Mouse (Mus musculus) regulatory T cell (primary cell): ENCODE results near the gene Dctd.

ENCODE experiments used
- in situ Hi-C: fragments of 300-600 bp; cut with MboI, MseI; formaldehyde crosslinking; loops from one replicate; pipeline ENCODE4 v1.15.1; 2025; ENCODE audit warnings: high pct_unique_total_duplicates

Gene Dctd

DNA sequence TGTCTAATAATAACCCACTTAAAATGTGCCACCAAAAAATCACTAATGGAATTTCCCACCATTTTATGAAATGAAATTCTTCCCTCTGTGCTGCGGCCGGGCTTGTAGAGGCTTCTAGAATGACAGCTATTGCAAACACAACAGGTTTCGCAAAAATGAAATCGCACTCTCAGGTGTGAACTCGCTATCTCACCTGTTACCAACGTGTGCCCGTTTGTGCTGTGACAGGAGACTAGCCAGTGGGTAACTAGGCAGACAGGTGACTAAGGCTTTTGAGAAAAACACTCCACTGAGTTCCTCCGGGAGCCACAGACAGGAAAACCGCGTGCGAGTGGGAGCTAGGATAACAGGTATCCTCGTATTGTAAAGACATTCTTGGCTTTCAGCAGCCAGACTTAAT is at the start of gene Dctd:
TSS of gene Dctd (plus strand) at position 301 of the 400 bp plus-strand sequence.
- in situ Hi-C loops = no loop called here

DNA sequence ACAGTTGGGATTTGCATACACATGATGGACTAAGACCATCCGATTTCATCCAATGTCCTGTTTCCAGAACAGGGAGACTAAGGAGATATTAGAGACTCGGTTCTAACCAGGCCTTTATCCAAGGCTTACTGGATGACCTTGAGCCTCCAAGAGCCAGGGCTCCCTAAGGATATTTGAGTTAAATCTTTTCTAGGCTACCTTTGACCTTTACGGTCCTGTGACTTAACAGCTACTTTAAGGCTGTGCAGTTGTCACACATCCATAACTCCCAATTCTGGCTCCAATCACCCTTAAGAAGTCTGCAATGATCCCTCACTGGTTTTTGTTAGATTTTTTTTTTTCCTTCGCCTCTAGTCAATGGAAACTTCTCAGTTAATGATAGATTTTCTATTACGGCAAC is 45.3 kb upstream of the Dctd start:
- in situ Hi-C loops = loop anchor here (25.0 kb wide), 1 partner anchor 1284 kb away; no protein-coding TSS in a partner anchor

DNA sequence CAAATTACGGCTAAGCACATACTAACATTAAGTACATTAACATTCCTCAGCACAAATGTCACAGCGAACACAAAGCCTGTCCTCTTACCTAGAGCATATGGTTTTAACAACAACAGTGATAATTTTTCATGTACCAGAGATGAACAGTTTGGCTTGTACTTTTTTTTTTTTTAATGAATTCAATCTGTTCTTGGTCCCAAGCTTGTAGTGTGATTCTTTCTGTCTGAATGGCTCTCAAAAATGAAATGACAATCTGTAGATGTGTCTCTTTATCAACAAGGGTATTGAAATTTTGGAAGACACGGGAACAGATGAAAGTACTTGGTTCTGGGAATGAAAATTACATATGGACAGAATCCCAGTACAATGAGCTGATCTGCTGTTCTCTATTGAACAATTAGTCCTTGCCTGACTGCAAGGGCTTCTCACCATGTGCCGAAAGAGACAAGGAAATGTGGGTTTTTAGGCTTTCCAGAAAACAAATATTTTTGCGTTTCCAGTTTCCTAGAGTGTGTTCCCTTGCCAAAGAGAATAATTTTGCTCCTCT is 35.3 kb upstream of the Dctd start:
- in situ Hi-C loops = loop anchor here (25.0 kb wide), 1 partner anchor 1274 kb away; no protein-coding TSS in a partner anchor

DNA sequence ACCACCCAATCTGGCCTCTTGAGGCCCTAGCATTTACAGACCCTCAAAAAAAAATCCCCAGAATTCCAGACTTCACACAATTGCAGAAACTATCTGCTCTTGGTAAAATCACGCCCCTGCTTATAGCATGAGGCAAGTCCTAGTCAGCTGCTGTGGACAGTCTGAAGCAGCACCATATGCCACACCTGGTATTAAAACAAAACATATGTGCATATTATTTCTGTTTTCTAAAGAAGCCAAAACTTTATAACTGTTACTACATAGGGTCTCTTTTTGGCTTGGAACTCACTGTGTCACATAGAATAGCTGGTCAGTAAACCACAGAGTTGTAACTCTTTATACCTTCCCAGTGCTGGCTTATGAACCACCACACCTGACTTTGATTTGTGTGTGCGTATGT is 24.7 kb upstream of the Dctd start:
- in situ Hi-C loops = loop anchor here (25.0 kb wide), 1 partner anchor 1263 kb away; no protein-coding TSS in a partner anchor

DNA sequence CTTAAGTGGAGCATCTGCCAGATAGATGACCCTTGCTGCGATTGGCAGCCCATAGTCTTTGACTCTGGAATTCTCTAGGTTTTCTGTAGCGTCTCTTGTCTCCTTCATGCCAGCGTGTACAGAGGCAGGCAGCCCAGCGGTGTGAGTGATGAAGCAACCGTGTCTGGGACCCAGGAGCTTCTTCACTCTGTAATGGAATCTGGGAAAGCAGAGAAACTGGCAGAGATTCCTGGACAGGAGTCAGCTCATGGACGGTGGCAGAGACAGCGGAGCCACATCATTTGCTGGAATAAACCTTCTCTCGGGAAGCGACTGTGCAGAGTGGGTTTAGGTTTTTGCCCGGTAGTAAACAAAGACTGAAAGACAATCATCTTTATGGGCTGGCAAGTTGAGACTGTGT is 16.5 kb upstream of the Dctd start:
- in situ Hi-C loops = no loop called here

DNA sequence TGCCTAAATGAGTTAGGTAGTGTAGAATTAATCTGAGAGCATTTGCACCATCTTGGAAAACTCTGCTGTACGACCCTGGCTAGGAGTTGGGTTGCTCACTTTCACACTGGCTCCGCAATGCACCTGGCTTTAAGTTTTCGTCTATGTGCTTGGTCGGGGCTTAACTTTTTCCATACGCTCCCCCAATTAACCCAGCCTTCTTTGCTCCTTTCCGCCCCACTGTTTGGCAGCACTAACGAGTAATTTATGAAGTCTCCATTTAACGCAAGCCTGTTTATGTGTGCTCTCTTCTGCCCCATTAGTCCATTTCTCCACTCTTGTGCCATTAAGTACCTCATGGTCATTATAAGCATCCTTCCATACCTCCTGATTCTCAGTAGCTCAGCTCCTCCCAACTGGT is 8.2 kb upstream of the Dctd start:
- in situ Hi-C loops = no loop called here

DNA sequence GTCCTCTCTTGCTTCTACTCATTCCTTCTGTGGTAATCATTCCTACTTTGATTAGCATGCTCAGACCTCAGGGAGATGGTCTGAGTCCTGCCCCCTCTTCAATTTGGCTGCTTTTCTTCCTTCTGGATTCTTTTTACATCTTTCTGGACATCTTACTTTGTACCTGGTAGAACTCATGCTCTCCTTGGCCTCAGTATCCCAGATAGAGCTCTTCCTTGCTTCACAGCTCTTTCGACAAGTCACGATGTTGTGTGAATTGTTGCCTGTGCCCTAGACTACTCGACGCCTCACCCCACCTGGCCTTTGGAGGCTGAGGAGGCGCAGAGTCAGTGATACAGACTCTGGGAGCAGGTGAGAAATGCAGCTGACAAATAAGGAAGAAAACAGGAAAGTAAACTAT is 3.5 kb upstream of the Dctd start:
- in situ Hi-C loops = no loop called here

DNA sequence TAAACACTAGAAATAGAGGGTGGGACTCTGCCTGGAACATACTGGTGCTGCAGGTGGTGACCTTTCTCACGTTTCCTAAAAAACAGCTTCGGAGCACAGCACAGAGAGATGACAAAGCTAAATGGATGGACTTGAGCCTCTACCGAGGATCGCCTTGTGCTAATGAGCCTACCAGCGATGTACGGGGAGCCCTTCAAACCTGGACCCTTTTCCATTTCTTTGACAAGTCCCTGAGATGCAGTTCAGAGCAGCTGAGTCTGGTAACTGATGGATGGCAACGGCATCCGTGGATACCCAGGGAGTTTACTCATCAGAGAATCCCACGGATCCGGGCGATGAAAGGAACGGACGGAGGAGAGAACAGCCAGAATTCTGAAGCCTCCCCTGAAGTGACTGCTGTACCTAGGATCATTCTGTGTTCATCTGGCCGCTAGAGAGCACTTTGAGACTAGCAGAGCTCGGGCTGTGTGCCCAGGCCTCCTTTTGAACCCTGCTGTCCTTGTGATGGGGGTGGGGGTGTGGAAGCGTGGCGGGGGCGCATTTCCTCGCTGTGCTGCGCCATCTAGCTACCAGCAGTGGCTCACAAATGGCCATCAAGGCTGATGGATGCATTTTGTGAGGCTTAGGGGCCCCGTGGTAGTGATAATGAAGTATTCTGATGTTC is 1.6 kb upstream of the Dctd start:
- in situ Hi-C loops = no loop called here

DNA sequence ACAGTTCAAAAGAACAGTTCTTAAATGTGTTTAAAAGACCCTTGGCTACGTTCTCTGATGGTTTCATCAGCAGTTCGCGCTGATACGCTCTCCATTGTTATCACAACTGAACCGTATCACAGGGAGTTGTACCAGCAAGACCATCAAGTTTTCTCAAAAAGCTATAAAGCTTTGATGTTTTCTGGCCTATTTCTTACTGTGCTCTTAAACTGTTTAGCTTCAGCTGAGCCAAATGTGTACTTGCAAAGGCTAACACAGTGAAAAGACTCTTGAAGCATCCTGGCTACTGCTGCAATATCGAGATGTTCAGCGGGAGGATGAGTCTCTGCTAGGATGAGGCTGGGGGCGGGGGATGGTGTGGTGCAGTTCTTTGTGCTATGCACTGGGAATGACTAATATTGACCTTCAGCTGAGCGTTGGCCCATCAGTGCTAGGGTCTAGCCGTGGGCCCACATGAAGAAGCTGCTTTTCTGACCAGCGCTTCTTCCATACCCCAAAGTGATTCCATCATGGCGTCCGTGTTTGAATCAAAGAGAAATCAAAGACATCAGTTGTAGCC is 732 bp upstream of the Dctd start:
- in situ Hi-C loops = no loop called here

DNA sequence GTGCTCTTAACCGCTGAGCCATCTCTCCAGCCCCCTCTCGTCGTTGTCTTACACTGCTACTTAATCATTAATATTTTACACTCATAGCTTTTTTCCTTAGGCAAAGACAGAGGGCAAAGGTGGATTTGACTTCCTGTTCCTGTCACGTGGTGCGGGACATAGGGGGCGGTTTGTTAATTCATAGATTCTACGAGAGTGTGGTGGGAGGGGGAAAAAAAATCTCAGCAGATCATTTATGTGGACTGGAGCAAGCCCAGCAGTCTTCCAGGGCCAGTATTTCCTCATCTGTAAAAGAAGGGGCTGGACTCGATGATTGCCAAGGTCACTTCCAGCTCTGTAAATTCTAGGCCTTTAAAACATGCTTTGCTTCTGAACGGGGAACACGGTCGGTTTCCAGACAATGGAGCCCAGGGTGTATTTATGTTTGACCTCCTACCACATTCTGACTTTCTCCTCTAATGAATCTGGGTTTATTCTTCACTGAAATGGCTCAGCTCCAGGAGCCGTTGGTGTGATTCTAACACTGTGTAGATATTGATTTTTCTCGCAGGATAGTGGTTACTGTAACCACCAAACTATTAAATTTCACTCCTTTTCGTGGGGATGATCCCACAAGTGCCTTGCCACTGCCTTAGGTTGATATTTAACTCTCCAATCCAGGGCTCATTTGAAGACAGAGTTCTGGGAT is 1.4 kb downstream of the Dctd start:
- in situ Hi-C loops = no loop called here

DNA sequence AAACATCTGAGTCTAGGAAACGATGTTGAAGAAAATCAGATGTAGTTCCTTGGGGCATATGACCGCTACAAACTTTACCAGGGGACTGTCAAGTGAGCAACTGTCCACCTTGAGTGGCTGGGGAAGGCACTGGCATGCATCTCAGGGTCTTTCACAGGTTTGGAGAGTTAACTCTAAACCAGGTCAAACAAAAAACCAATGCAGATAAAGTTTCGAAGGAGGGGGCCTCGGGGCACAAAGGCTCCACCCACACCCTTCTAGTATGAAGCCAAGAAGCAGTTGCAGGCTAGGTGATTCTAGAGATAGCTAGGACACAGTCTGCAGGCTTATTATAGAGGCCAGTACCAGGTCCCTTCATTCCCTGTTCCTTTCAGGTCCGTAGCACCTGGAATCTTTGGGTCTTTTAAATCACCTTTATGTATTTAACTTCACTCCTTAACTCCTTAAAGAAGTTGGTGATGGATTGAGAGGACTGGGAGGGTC is 10.5 kb downstream of the Dctd start:
- in situ Hi-C loops = no loop called here

DNA sequence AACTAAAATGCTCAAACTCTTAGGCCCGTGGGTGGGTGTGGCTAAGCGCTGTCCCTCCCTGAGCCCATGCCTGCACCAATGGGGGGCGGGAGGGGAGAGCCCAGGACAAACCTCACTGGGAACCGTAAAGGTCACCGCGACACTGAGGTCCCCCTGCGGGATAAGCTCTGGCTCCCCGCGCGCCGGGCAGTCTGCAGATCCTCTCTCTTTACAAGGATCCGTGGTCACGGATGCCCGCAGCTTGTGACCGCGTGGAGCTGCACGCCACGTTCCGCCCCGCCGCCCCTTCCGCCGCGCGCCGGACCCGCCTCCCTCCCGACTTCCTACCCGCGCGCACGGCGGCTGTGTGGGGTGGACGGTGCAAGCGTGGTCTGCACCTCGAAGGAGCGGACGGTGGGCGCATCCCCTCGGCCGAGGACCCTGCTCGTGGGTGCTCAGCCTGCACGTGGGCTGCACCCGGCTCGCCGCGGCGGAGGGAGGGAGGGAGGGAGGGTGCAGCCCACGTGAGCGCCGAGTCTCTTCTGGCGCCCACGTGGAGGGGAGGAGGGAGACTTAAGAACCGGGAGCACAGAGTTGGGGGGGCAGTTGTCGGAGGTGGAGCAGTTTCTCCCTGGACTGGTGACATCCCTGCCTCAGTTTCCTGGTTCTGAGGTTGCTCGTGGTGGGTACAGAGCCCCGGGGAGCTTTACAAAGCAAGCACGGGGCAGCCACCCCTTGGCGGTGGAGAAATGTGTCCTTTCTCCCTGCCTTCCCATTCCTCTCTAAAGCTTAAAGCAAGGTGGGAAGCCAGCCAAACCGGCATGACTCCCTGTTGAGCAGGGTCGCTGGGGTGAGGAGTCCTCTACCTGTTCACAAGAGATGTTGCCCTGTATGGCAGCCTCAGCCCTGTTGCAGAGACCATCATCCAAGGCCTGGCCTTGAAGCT is 11.2 kb downstream of the Dctd start:
- in situ Hi-C loops = no loop called here

DNA sequence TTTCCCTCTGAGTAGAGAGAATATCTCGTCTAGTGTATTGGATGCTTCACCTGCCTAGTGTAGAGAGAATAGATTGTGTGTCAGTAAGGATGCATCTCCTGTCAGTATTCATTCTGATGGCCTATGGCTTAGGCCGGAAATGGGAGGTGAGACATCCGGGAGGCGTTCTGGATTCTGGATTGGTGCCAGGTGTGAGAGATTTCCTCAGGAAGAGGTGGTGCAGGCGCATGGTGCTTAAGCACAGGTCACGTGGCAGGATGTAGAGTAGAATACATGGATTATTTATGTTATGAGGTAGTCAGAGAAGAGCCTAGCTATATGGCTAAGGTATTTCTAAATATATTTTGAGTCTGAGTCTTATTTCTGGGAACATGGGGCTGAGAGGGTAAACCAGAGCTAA is 15.7 kb downstream of the Dctd start:
- in situ Hi-C loops = no loop called here

DNA sequence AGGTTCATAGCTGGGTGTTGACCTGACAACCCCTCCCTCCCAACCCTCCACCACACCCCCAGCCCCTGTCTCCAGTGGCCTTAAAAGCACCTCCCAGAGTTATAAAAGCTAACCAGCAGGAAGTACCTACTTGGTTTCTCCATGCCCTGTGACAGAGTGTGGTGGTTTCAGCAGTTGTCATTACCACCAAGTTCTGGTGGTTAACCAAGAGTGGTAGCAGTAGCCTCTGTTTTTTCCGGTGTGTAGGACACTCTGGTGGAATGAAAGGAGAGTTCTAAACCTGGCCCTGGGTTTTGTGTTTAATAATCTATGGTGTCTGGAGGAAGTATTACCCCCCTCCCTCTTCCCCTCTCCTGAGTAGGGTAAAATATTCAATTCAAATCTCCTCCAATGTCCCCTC is 24.1 kb downstream of the Dctd start:
- in situ Hi-C loops = no loop called here

DNA sequence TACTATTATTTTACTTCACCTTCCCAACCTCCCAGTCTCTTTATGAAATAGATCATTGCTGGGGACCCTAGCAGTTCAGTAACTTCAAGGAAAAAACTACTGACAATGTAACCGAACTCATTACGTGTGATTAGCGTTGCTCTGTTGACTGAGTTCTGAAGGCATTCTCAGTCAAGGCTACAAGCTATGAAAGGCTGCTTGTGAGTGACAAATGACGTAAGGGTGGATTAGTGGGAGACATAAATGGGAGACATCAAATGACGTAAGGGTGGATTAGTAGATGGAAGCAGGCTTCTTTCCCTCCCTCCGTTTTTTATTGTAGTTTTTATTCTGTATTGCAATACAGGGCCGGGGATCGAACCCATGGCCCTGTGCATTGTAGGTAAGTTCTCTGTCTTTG is 26.0 kb downstream of the Dctd start:
- in situ Hi-C loops = loop anchor here (25.0 kb wide), 1 partner anchor 613 kb away; no protein-coding TSS in a partner anchor

DNA sequence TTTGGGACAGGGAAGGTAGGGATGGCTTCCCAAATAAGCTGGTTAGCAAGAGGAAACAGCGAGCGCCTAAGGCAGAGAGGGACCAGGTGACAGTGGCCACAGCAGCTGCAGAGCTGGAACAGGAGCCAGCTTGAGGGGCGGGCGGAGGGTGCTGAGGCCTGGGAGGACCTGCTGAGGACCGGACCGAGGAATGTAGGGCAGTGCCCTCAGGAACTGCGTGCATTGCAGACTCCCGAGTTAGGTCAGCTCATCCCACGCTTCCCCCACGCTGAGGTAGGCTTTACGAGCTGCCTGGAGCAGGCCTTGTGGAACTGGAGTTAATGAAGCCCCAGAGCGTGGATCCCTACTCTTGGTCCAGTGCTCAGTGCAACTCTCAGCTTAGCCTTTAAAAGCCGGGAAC is 28.1 kb downstream of the Dctd start:
- in situ Hi-C loops = loop anchor here (25.0 kb wide), 1 partner anchor 615 kb away; no protein-coding TSS in a partner anchor

DNA sequence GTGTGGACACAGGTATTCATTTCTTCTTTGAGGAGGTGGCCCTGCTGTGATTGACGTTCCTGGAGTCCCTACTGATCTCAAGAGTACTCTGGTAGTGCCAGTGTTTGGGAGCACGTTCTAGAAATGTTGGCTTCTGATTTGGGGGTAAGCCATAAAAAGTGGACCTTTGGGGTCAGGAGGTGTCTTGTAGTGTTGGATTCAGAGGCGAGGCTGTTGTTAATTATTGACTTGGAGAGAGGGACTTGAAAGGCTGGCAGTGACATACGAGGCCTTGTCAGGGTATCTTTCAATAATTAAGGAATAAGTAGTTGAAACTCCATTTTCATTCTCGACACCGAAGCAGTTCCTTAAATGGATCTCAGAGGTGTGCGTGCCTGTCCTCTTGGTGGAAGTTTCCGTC is 31.4 kb downstream of the Dctd start:
- in situ Hi-C loops = loop anchor here (25.0 kb wide), 1 partner anchor 618 kb away; no protein-coding TSS in a partner anchor

DNA sequence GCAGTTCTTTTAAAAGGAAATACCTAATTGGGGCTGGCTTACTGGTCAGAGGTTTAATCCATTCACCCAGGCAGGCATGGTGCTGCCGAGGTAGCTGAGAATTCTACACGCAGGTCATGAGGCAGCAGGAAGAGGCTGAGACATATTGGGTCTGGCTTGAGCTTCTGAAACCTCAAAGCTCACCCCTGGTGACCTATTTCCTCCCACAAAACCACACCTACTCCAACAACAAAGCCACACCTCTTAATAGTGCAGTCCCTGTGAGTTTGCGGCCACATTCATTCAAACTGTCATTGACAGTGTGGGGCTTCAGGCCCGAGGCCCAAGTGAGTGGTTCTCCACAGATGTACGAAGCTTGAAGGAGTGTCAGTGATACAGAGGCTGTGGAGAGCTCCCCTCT is 34.4 kb downstream of the Dctd start:
- in situ Hi-C loops = loop anchor here (25.0 kb wide), 1 partner anchor 621 kb away; no protein-coding TSS in a partner anchor

DNA sequence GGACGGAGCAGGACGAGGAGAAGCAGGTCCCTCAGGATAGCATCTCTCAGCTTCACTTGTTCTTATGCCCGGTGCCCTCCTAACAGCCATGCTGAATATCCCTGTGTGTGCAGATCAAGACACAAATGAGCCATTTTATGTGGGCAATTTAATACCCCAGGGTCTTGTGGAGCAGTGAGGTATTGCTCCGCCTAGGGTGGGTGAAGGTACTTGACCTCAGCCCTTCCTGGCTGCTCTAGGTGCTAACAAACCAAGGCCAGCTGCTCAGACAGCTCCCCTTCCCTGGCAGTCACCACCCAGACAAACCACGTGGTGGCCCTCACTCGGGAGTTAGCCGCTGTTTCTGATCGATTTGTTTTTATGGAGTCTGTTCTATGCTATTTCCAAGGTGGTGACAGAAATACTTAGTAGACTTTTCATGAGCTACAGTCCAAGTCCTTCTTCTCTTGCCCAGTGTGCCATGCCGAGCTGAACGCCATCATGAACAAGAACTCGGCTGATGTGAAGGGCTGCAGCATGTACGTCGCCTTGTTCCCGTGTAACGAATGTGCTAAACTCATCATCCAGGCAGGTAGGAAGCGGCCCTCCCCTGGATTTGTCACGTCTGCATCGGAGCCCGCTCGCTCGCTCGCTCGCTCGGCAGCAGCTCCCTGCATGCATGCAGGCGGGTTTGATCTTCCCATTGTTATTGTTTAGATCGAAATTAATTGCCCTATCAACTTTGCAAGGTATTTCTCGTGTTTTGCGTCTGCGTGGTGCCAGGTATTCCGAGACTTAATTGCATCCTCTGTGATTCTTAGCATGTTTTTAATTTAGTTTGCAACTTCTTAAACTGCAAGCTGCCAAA is 38.1 kb downstream of the Dctd start:
- in situ Hi-C loops = loop anchor here (25.0 kb wide), 1 partner anchor 625 kb away; no protein-coding TSS in a partner anchor

DNA sequence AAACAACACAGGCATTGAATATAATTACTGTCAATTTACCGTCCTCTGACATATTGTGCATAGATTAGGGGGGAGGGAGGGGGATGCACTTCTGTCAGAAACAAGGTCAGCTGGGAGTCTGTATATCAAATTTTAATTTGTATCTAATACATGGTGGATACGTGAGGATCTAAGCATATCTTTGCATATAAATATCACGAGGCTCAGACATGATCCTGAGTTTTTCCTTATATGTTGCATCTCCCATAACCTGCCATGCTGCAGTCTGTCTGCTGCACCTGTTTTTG is 38.7 kb downstream of the Dctd start:
- in situ Hi-C loops = loop anchor here (25.0 kb wide), 1 partner anchor 625 kb away; no protein-coding TSS in a partner anchor
